In the genomic region with DNA sequence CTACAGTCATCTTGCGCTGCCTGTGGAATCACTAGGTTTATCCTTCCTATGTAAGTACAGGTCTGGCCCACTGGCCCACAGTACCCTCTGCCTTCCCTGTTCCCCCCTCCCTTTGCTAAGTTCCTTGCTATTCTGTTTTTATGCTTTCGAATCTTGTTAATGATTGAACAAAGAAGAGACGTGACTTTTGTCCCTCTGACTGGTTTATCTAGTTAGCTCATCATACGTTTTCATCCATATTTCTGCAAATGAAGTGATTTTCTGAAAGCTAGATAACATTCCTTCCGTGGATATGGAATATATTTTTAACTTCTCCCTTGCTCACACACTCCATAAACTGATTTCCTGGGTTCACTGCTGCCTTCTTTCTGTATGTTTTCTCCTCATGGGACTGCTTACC, we compare ENCODE assay signal across 22 mouse cellular contexts.
A peak's percentile ranks its signal among the peaks of the same experiment; 100 is the strongest.
DNase-seq lines count a peak whose midpoint lies in the region; ATAC-seq and TF ChIP-seq lines count a peak whose summit lies in the region.
"Had no signal": no experiment of that assay in that cellular context is flagged by ENCODE, and none has a peak within 500 bp of the region (broad histone marks: within the 10 kb centered on the region; RNA-seq: fewer than 3 reads in every experiment).

No protein-coding gene starts in this region.

- H3K4me2 ChIP-seq in intestine, embryonic 14.5 days (ENCODE audit: low read length), result no peak overlapping the region
- no peak overlapping the region for H3K4me2 ChIP-seq in intestine, embryonic 15.5 days (replicated peaks)
- H3K4me2 ChIP-seq in liver, embryonic 12.5 days, result peak overlapping the region; percentile 11; the same call in 1 of the 2 replicates
- peak overlapping the region; percentile 46; the same call in 1 of the 2 replicates for H3K4me2 ChIP-seq in liver, embryonic 13.5 days
- H3K4me2 ChIP-seq in liver, postnatal 0 days (ENCODE audit: low read depth, low read length), result peak overlapping the region; percentile 55
- H3K4me2 ChIP-seq: forebrain, embryonic 13.5 days; heart, embryonic 13.5 days; hindbrain, embryonic 15.5 days had no signal

- no peak overlapping the region for H3K27ac ChIP-seq in intestine, embryonic 14.5 days (ENCODE audit: low read depth)
- H3K27ac ChIP-seq in intestine, embryonic 15.5 days, result no peak overlapping the region; the same call in 1 of the 2 replicates
- no peak overlapping the region for H3K27ac ChIP-seq in liver, embryonic 12.5 days
- H3K27ac ChIP-seq in liver, embryonic 13.5 days, result peak overlapping the region; percentile 69; the same call in 1 of the 2 replicates
- peak overlapping the region; percentile 74 for H3K27ac ChIP-seq in liver, postnatal 0 days (ENCODE audit: low read depth)
- H3K27ac ChIP-seq: embryonic facial prominence, embryonic 10.5 days; forebrain, embryonic 13.5 days; heart, embryonic 13.5 days; hindbrain, embryonic 15.5 days had no signal

- peaks cover 4% of the 10 kb centered on the region; the same call in 1 of the 2 replicates for H3K4me1 ChIP-seq in intestine, embryonic 14.5 days (replicated peaks; ENCODE audit: control insufficient read depth, insufficient read depth, low read length)
- H3K4me1 ChIP-seq in intestine, embryonic 15.5 days (replicated peaks), result no peaks in the 10 kb centered on the region
- H3K4me1 ChIP-seq in liver, embryonic 12.5 days, result peaks cover 56% of the 10 kb centered on the region
- peaks cover 61% of the 10 kb centered on the region for H3K4me1 ChIP-seq in liver, embryonic 13.5 days (replicated peaks)
- H3K4me1 ChIP-seq in liver, postnatal 0 days (ENCODE audit: insufficient read depth), result peaks cover 31% of the 10 kb centered on the region

- no peaks in the 10 kb centered on the region for H3K9me3 ChIP-seq in intestine, embryonic 14.5 days (ENCODE audit: control insufficient read depth, low read length)
- no peaks in the 10 kb centered on the region for H3K9me3 ChIP-seq in intestine, embryonic 15.5 days
- no peaks in the 10 kb centered on the region for H3K9me3 ChIP-seq in liver, embryonic 12.5 days (replicated peaks)
- no peaks in the 10 kb centered on the region for H3K9me3 ChIP-seq in liver, embryonic 13.5 days (replicated peaks)
- H3K9me3 ChIP-seq in liver, postnatal 0 days (ENCODE audit: low read length), result no peaks in the 10 kb centered on the region
- H3K9me3 ChIP-seq: embryonic facial prominence, embryonic 10.5 days; forebrain, embryonic 13.5 days; heart, embryonic 13.5 days; hindbrain, embryonic 15.5 days had no signal

- no peaks in the 10 kb centered on the region for H3K36me3 ChIP-seq in intestine, embryonic 14.5 days (ENCODE audit: control insufficient read depth, insufficient read depth, low read length)
- no peaks in the 10 kb centered on the region for H3K36me3 ChIP-seq in intestine, embryonic 15.5 days
- no peaks in the 10 kb centered on the region for H3K36me3 ChIP-seq in liver, embryonic 12.5 days
- no peaks in the 10 kb centered on the region for H3K36me3 ChIP-seq in liver, embryonic 13.5 days
- no peaks in the 10 kb centered on the region for H3K36me3 ChIP-seq in liver, postnatal 0 days (replicated peaks; ENCODE audit: insufficient read depth, low read length)
- H3K36me3 ChIP-seq: embryonic facial prominence, embryonic 10.5 days; heart, embryonic 13.5 days; hindbrain, embryonic 15.5 days had no signal

- peak; percentile 52 for DNase-seq in intestine, embryonic 14.5 days (ENCODE audit: low spot score)
- DNase-seq in liver, result no peak
- DNase-seq in liver, embryonic 13.5 days, result no peak
- no peak for DNase-seq in liver, postnatal 0 days
- DNase-seq in ovary, postnatal 14 days (ENCODE audit: low spot score), result no peak
- DNase-seq: adrenal gland, adult 2 months; adrenal gland, postnatal 25 days; cerebellum, adult 11 months; cerebellum, adult 8-10 months; cerebellum, postnatal 14 days; forebrain, postnatal 0 days; gastrocnemius, postnatal 14 days; heart, postnatal 36 days had no signal

- H3K27me3 ChIP-seq in intestine, embryonic 14.5 days (replicated peaks; ENCODE audit: control insufficient read depth, insufficient read depth, low read length), result no peaks in the 10 kb centered on the region
- no peaks in the 10 kb centered on the region for H3K27me3 ChIP-seq in intestine, embryonic 15.5 days (replicated peaks)
- no peaks in the 10 kb centered on the region for H3K27me3 ChIP-seq in liver, embryonic 12.5 days (replicated peaks)
- H3K27me3 ChIP-seq in liver, embryonic 13.5 days, result no peaks in the 10 kb centered on the region
- H3K27me3 ChIP-seq in liver, postnatal 0 days (ENCODE audit: insufficient read depth, low read length), result no peaks in the 10 kb centered on the region
- H3K27me3 ChIP-seq: CH12.LX; forebrain, embryonic 13.5 days; heart, embryonic 13.5 days; hindbrain, embryonic 15.5 days had no signal

- WGBS in intestine, embryonic 14.5 days, result 60% methylated on average over 5 of the region's 5 CpGs
- WGBS in intestine, embryonic 15.5 days, result 63% methylated on average over 5 of the region's 5 CpGs
- 55% methylated on average over 5 of the region's 5 CpGs for WGBS in liver, embryonic 12.5 days (ENCODE audit: insufficient replicate concordance)
- 60% methylated on average over 5 of the region's 5 CpGs for WGBS in liver, embryonic 13.5 days (ENCODE audit: insufficient replicate concordance)
- WGBS in liver, postnatal 0 days (ENCODE audit: insufficient replicate concordance), result 51% methylated on average over 5 of the region's 5 CpGs

- H3K9ac ChIP-seq in intestine, embryonic 14.5 days (ENCODE audit: low read length), result no peak overlapping the region
- no peak overlapping the region for H3K9ac ChIP-seq in intestine, embryonic 15.5 days
- no peak overlapping the region for H3K9ac ChIP-seq in liver, embryonic 12.5 days
- H3K9ac ChIP-seq in liver, embryonic 13.5 days, result no peak overlapping the region
- H3K9ac ChIP-seq in liver, postnatal 0 days (replicated peaks), result 0 out of 2 replicates have a peak overlapping the region, but pooled peaks have one; percentile 12
- H3K9ac ChIP-seq: forebrain, embryonic 13.5 days; forebrain, postnatal 0 days; heart, embryonic 13.5 days; hindbrain, embryonic 15.5 days had no signal

- no peak for ATAC-seq in intestine, embryonic 14.5 days (replicated peaks; ENCODE audit: low FRiP score, low TSS enrichment, low read depth)
- no peak for ATAC-seq in intestine, embryonic 15.5 days
- ATAC-seq in liver, embryonic 12.5 days, result no peak
- no peak for ATAC-seq in liver, embryonic 13.5 days (ENCODE audit: low read depth)
- no peak for ATAC-seq in liver, postnatal 0 days
- ATAC-seq: activated CD4-positive, CD25-positive, alpha-beta regulatory T cell, adult 4 months; forebrain, embryonic 13.5 days; forebrain, postnatal 0 days; Patski had no signal

- no peak for TF ChIP-seq EP300 in liver, postnatal 0 days (IDR thresholded peaks at IDR 0.05; ENCODE audit: low read depth)

- TF ChIP-seq CTCF in liver, postnatal 0 days (IDR thresholded peaks at IDR 0.05; ENCODE audit: low read depth), result no peak

- H3K4me3 ChIP-seq in intestine, embryonic 14.5 days (ENCODE audit: low read depth, low read length), result no peak overlapping the region
- no peak overlapping the region for H3K4me3 ChIP-seq in intestine, embryonic 15.5 days (replicated peaks)
- no peak overlapping the region for H3K4me3 ChIP-seq in liver, embryonic 12.5 days
- no peak overlapping the region for H3K4me3 ChIP-seq in liver, embryonic 13.5 days (replicated peaks)
- H3K4me3 ChIP-seq in liver, postnatal 0 days (ENCODE audit: low read depth, low read length), result no peak overlapping the region
- H3K4me3 ChIP-seq: embryonic facial prominence, embryonic 10.5 days; forebrain, embryonic 13.5 days; heart, embryonic 13.5 days; hindbrain, embryonic 15.5 days had no signal

Comparison
In these comparisons a context has a peak if more than half of its experiments do, and no peak if none do; other contexts are left out.
1. H3K27ac ChIP-seq: peak in liver, embryonic 13.5 days (single experiment) and liver, postnatal 0 days (single experiment); none in intestine, embryonic 14.5 days (single experiment), intestine, embryonic 15.5 days (single experiment) and liver, embryonic 12.5 days (single experiment).
2. H3K4me2 ChIP-seq: peak in liver, embryonic 12.5 days (single experiment), liver, embryonic 13.5 days (single experiment) and liver, postnatal 0 days (single experiment); none in intestine, embryonic 14.5 days (single experiment) and intestine, embryonic 15.5 days (single experiment).